Mouse (Mus musculus) lung, postnatal 0 days (tissue): ENCODE measurements around the gene Lipi.

Experiments
- CTCF ChIP-seq: IDR thresholded peaks from 2 replicates; pipeline ENCODE4 v1.5.1; 2016; ENCODE audit warnings: antibody characterized with exemption, mild to moderate bottlenecking
- EP300 ChIP-seq: IDR thresholded peaks from 2 replicates; pipeline ENCODE4 v1.6.1; 2016; ENCODE audit warnings: antibody characterized with exemption, mild to moderate bottlenecking, control low read depth

DNA sequence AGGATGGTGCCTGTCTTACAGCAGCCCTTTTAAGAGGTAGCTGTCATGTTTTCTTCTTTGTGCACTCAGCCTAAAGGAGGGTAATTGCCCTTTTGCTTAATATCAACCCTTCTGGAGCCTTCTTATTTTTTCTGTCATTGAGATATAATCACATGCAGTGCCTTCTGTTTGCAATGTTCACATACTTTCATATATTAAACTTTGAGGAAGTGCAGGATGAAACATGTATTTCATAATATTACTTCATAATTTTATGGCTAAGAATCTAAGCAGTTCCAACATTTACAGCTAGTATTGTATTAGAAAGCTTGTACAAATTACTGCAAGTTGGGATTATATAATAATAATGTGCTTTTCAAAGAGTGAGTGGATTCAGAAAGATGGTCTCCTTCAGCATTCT is 26.7 kb upstream of the Lipi start:
- no peak for TF ChIP-seq EP300
- TF ChIP-seq CTCF: no peak
